Mouse (Mus musculus): ENCODE data around the gene Erc2. TPM values are rescaled to one million over a fixed set of nuclear protein-coding genes. Genes with fewer than 3 reads are reported as not detected.

The Erc2 gene
- polyA plus RNA-seq, 1 experiment from 2014 or later, result 69.7 TPM

- no peak overlapping the region for H3K9ac ChIP-seq (replicated peaks)
- H3K4me2 ChIP-seq (replicated peaks), result no peak overlapping the region
- no peak overlapping the region for H3K27ac ChIP-seq (replicated peaks)
- no peaks in the 10 kb centered on the region for H3K36me3 ChIP-seq
- no peaks in the 10 kb centered on the region for H3K9me3 ChIP-seq
- no peak overlapping the region for H3K4me3 ChIP-seq
- no peaks in the 10 kb centered on the region for H3K27me3 ChIP-seq
- ATAC-seq (replicated peaks), result no peak
- 0 out of 2 replicates have a peak, but pooled peaks cover 4% of the 10 kb centered on the region for H3K4me1 ChIP-seq
- WGBS, result 68% methylated on average over 4 of the region's 4 CpGs
These were observed 621.2 kb downstream of the Erc2 start for GRCm38 (mm10) chr14:28243474-28243873.

DNA sequence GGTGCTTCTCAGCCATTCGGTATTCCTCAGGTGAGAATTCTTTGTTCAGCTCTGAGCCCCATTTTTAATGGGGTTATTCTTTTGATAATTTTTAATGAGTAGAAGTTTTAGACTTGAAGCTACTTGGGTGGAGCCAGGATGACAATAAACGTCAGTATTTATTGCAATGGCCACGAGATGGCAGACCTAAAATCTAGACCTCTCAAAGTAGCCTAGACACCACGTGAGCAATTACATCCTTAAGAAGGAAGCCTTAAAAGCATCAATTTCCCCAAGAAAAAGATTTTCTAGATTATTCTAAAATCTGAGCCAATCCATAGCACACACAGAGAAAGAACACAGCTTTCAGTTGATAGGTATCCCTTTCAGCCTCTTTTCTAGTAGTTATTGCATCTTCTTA is 640.5 kb downstream of the Erc2 start:
- Histone ChIP-seq H3K36me3 (no peaks in the 10 kb centered on the region), H3K27ac (replicated peaks) (no peak overlapping the region), H3K4me2 (replicated peaks) (no peak overlapping the region), H3K27me3 (no peaks in the 10 kb centered on the region), H3K4me1 (no peaks in the 10 kb centered on the region), H3K9ac (replicated peaks) (no peak overlapping the region), H3K4me3 (no peak overlapping the region), H3K9me3 (no peaks in the 10 kb centered on the region)
- WGBS, result 77% methylated on average over 4 of the region's 4 CpGs
- ATAC-seq (replicated peaks), result no peak

DNA sequence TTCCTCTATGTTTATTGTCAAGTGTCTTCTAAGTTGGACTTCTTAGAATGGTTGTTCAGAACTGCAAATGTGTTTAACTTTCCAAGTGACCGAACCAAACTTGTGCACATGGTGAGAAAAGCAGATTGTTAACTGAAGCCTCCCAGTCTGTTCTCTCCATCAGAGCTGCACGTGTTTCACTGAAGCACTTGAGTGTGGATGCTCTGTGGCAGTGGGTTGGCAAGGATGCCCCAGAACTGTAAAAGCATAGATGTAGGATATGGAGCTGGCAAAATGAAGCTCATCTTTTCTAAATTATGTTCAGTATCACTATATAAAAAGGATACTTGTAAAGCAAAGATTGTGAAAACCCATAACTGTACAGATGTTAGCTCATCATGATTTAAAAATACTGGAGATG is 645.1 kb downstream of the Erc2 start:
- no peak for ATAC-seq (replicated peaks)

GRCm38 (mm10) chr14:28271846-28272245 is 649.6 kb downstream of the Erc2 start:
- Histone ChIP-seq H3K4me3 (no peak overlapping the region), H3K36me3 (no peaks in the 10 kb centered on the region), H3K4me2 (replicated peaks) (no peak overlapping the region), H3K9ac (replicated peaks) (no peak overlapping the region), H3K27ac (replicated peaks) (no peak overlapping the region), H3K4me1 (no peaks in the 10 kb centered on the region), H3K9me3 (no peaks in the 10 kb centered on the region), H3K27me3 (no peaks in the 10 kb centered on the region)
- ATAC-seq (replicated peaks), result no peak
- 56% methylated on average over 8 of the region's 8 CpGs for WGBS

More for the DNA sequence above, 645.1 kb downstream of the Erc2 start:
- H3K4me2 ChIP-seq (replicated peaks), result no peak overlapping the region
- no peak overlapping the region for H3K27ac ChIP-seq (replicated peaks)
- no peaks in the 10 kb centered on the region for H3K36me3 ChIP-seq
- H3K9ac ChIP-seq (replicated peaks), result no peak overlapping the region
- no peaks in the 10 kb centered on the region for H3K27me3 ChIP-seq
- no peaks in the 10 kb centered on the region for H3K9me3 ChIP-seq
- 62% methylated on average over 2 of the region's 2 CpGs for WGBS
- no peaks in the 10 kb centered on the region for H3K4me1 ChIP-seq
- H3K4me3 ChIP-seq, result no peak overlapping the region

DNA sequence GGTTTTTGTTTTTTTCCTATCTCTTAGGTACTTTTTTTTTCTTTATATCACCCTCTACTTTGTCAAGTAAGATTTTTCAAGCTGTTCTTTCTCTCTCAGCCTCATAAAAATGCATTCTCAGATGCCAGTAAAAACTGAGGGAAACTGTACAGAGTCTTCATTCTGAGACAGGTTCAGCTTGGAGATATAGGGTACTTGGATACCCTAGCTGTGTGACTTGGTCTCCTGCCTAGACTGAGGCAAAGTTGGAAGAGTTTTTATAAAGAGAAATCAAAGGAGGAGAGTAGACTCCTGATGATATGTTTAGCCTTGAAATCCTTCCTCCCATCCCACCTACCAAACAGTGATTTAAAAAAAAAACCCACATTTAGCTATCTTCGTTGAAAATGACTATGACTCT is 651.4 kb downstream of the Erc2 start:
- H3K9me3 ChIP-seq, result no peaks in the 10 kb centered on the region
- no peaks in the 10 kb centered on the region for H3K36me3 ChIP-seq
- no peak overlapping the region for H3K27ac ChIP-seq (replicated peaks)
- H3K4me3 ChIP-seq, result no peak overlapping the region
- no peaks in the 10 kb centered on the region for H3K4me1 ChIP-seq
- ATAC-seq (replicated peaks), result no peak
- WGBS, result 79% methylated on average over 1 of the region's 1 CpGs
- H3K4me2 ChIP-seq (replicated peaks), result no peak overlapping the region
- no peak overlapping the region for H3K9ac ChIP-seq (replicated peaks)
- H3K27me3 ChIP-seq, result no peaks in the 10 kb centered on the region

GRCm38 (mm10) chr14:28274826-28275225 is 652.6 kb downstream of the Erc2 start:
- H3K9ac ChIP-seq (replicated peaks), result no peak overlapping the region
- H3K36me3 ChIP-seq, result no peaks in the 10 kb centered on the region
- H3K27ac ChIP-seq (replicated peaks), result no peak overlapping the region
- no peak overlapping the region for H3K4me2 ChIP-seq (replicated peaks)
- no peak overlapping the region for H3K4me3 ChIP-seq
- WGBS, result 38% methylated on average over 7 of the region's 7 CpGs
- no peak for ATAC-seq (replicated peaks)
- H3K4me1 ChIP-seq, result no peaks in the 10 kb centered on the region
- H3K9me3 ChIP-seq, result no peaks in the 10 kb centered on the region
- no peaks in the 10 kb centered on the region for H3K27me3 ChIP-seq

- WGBS, result 89% methylated on average over 6 of the region's 6 CpGs
- Histone ChIP-seq H3K9me3 (no peaks in the 10 kb centered on the region), H3K4me2 (replicated peaks) (no peak overlapping the region), H3K9ac (replicated peaks) (no peak overlapping the region), H3K36me3 (no peaks in the 10 kb centered on the region), H3K4me3 (no peak overlapping the region), H3K27ac (replicated peaks) (no peak overlapping the region), H3K4me1 (no peaks in the 10 kb centered on the region), H3K27me3 (no peaks in the 10 kb centered on the region)
- ATAC-seq (replicated peaks), result no peak
These were observed 656.7 kb downstream of the Erc2 start for GRCm38 (mm10) chr14:28278951-28279350.

GRCm38 (mm10) chr14:28280376-28280775 is 658.1 kb downstream of the Erc2 start:
- Histone ChIP-seq H3K36me3 (no peaks in the 10 kb centered on the region), H3K27me3 (no peaks in the 10 kb centered on the region), H3K9ac (replicated peaks) (no peak overlapping the region), H3K4me3 (no peak overlapping the region), H3K4me2 (replicated peaks) (no peak overlapping the region), H3K27ac (replicated peaks) (no peak overlapping the region), H3K4me1 (no peaks in the 10 kb centered on the region), H3K9me3 (no peaks in the 10 kb centered on the region)
- 95% methylated on average over 1 of the region's 1 CpGs for WGBS
- ATAC-seq (replicated peaks), result no peak

GRCm38 (mm10) chr14:28283319-28284095 is 661.3 kb downstream of the Erc2 start:
- no peak overlapping the region for H3K4me2 ChIP-seq (replicated peaks)
- no peaks in the 10 kb centered on the region for H3K9me3 ChIP-seq
- H3K9ac ChIP-seq (replicated peaks), result no peak overlapping the region
- no peaks in the 10 kb centered on the region for H3K36me3 ChIP-seq
- H3K27me3 ChIP-seq, result no peaks in the 10 kb centered on the region
- no peak overlapping the region for H3K4me3 ChIP-seq
- no peak overlapping the region for H3K27ac ChIP-seq (replicated peaks)
- ATAC-seq (replicated peaks), result no peak
- no peaks in the 10 kb centered on the region for H3K4me1 ChIP-seq
- 88% methylated on average over 1 of the region's 1 CpGs for WGBS

- Histone ChIP-seq H3K27me3 (no peaks in the 10 kb centered on the region), H3K4me3 (no peak overlapping the region), H3K9ac (replicated peaks) (no peak overlapping the region), H3K27ac (replicated peaks) (no peak overlapping the region), H3K36me3 (no peaks in the 10 kb centered on the region), H3K4me2 (replicated peaks) (no peak overlapping the region), H3K4me1 (no peaks in the 10 kb centered on the region), H3K9me3 (no peaks in the 10 kb centered on the region)
- ATAC-seq (replicated peaks), result no peak
These were observed 664.3 kb downstream of the Erc2 start for GRCm38 (mm10) chr14:28286511-28286910.

GRCm38 (mm10) chr14:28288196-28288595 is 666.0 kb downstream of the Erc2 start:
- Histone ChIP-seq H3K27me3 (no peaks in the 10 kb centered on the region), H3K27ac (replicated peaks) (no peak overlapping the region), H3K9me3 (no peaks in the 10 kb centered on the region), H3K4me1 (no peaks in the 10 kb centered on the region), H3K36me3 (no peaks in the 10 kb centered on the region), H3K9ac (replicated peaks) (no peak overlapping the region), H3K4me2 (replicated peaks) (no peak overlapping the region), H3K4me3 (no peak overlapping the region)
- WGBS, result 93% methylated on average over 2 of the region's 2 CpGs
- no peak for ATAC-seq (replicated peaks)

DNA sequence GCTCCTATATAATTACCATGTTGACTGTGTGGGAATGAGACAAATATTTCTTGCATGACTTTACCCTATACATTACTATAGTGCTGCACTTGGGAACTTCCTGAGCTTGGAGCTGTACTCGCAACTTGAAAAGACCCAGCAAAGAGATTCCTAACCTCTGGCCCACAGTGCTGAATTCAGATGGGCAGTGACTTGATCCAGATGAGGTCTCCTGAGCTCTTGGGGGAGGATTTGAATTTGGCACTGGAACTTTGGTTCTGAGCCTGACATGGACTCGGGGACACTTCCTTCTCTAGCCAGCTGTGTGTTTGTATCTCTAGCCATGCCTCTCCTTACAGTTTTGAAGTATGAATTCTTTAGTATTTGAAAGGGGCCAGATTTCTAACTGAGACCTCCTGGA is 666.7 kb downstream of the Erc2 start:
- Histone ChIP-seq H3K36me3 (no peaks in the 10 kb centered on the region), H3K4me1 (no peaks in the 10 kb centered on the region), H3K27ac (replicated peaks) (no peak overlapping the region), H3K9ac (replicated peaks) (no peak overlapping the region), H3K27me3 (no peaks in the 10 kb centered on the region), H3K4me2 (replicated peaks) (no peak overlapping the region), H3K4me3 (no peak overlapping the region), H3K9me3 (no peaks in the 10 kb centered on the region)
- no peak for ATAC-seq (replicated peaks)
- 78% methylated on average over 2 of the region's 2 CpGs for whole genome bisulfite sequencing

- H3K9ac ChIP-seq (replicated peaks), result no peak overlapping the region
- H3K27me3 ChIP-seq, result no peaks in the 10 kb centered on the region
- H3K36me3 ChIP-seq, result no peaks in the 10 kb centered on the region
- 89% methylated on average over 5 of the region's 5 CpGs for WGBS
- H3K9me3 ChIP-seq, result no peaks in the 10 kb centered on the region
- no peaks in the 10 kb centered on the region for H3K4me1 ChIP-seq
- H3K27ac ChIP-seq (replicated peaks), result no peak overlapping the region
- no peak overlapping the region for H3K4me3 ChIP-seq
- no peak for ATAC-seq (replicated peaks)
- H3K4me2 ChIP-seq (replicated peaks), result no peak overlapping the region
These were observed 671.7 kb downstream of the Erc2 start for GRCm38 (mm10) chr14:28293921-28294320.

Data from forebrain, embryonic 15.5 days (tissue).